Mouse (Mus musculus) heart, postnatal 4 days (tissue): Measurements from ENCODE around the gene Trap1. TPM values are rescaled to one million over a fixed set of nuclear protein-coding genes. Genes with fewer than 3 reads are reported as not detected.
"Not testable (repeated sequence)": the region's sequence is repeated elsewhere in the genome, so short reads cannot be mapped to it uniquely, and the experiment has no call there.

Experiments
- DNase-seq: peaks from one replicate; pipeline ENCODE4 v3.0.0; 2021
- microRNA-seq, 2 experiments: library from miRNA; unstranded; fragments of <30 nt; microRNA quantifications; one replicate each; pipeline ENCODE4 v1.2.0; 2021 to 2022
- total RNA-seq, 2 experiments: library from RNA; stranded (reverse); gene quantifications; 2 replicates each; pipeline ENCODE4 v1.2.3; 2021

Gene Trap1
- total RNA-seq, 2 experiments from 2014 or later = 128 to 151 TPM

DNA sequence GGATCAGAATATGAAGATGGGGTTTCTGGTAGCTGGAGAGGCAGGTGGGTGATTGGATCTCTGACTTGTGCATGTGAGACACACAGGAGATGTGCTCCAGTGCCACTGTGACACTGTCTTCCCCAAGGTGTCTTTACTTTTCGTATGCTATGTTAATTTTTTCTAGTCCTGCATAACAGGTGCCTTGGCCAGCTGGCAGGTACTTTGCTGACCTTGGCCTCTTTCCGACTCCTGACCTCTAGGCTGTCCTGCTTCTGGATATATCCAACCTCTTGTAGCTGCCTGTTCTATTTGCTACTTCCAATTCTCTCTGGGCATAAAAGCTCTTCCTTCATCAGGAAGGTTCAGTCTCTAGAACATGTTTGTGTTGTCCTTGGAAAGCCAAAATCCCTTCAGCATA, 42.1 kb downstream of the Trap1 start:
- no peak for DNase-seq

DNA sequence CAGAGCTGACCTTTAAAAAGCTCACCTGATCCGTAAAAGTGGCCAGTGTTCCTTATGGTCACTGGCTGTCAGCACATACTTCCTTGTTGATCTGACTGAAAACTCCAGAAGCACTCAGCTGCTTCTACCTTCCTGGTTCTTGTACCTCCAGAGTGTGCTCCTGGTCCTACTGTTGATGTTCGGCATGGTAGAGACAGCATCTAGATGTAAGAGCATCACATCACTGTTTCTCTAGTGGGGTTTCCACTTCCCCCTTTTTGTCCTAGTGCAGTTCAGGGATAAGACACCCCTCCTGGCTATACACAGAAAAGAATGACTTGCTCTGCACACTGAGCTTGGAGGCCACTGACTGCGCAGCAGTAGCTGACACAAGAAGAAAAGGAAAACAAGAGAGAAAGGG, 43.2 kb downstream of the Trap1 start:
- DNase-seq = no peak

DNA sequence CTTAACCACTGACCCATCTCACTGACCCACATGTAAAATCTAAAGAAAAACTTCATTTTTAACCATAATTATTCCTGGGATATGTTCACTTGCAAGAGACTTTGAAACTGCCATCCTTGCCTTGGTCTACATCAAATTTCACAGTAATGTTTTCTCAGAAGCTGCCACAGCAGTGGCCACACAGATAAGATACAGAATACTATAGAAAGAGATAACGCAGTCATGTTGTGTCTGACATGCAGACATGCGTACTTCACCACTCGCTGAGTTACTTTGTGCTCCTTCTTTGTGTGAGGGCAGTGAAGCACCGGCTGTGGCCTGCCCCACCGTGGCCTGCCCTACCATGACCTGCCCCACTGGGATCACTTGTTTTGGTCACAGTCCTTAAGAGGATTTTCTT, 43.7 kb downstream of the Trap1 start:
- DNase-seq = no peak

DNA sequence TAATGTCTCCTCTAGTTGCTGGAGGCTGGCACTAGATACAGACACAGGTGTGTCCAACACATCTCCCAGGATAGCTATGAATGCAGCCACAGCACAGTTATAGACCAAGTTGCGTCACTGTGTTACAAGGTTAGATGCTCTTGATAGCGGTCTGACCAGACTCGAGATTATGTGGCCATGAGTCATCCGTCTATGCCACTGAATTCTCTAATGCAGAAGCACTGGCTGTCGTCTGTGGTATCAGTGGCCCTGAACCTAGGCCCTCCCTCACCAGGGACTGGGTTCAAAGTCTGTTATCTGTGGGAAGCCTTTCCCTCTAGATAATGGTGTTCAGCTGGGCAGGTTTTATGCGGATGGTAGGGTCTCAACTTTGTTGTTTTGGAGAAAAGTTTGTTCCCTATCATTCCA, 45.3 kb downstream of the Trap1 start:
- DNase-seq = no peak

DNA sequence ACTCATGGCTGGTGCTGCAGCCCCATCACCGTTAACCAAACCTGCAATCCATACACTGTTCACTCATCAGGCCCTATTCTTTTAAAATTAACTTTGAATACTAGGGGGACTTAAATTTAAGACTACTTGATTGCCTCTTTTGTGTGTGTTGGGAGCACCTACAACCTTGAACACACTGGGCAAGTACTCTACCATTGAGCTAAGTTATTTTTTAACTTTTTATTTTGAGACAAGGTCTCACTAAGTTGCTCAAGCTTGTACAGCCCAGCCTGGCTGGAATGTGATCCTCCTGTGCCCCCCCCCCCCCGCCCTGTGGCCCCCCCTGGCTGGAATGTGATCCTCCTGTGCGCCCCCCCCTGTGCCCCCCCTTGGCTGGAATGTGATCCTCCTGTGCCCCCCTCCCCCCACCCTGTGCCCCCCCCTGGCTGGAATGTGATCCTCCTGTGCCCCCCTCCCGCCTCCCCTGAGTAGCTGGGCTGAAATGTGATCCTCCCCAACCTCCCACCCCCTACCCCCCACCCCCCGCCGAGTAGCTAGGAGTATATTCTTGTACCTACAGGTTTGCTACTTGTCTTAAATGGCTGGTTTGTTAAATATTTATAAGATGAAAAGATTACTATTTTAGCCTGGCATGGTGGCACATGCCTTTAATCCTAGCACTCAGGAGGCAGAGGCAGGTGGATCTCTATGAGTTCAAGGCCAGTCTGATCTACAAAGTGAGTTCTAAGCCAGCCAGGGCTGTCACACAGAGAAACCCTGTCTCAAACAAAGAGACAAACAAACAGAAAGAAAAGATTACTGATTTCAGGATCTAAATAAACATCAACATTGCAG, 46.0 kb downstream of the Trap1 start:
- no peak for DNase-seq

DNA sequence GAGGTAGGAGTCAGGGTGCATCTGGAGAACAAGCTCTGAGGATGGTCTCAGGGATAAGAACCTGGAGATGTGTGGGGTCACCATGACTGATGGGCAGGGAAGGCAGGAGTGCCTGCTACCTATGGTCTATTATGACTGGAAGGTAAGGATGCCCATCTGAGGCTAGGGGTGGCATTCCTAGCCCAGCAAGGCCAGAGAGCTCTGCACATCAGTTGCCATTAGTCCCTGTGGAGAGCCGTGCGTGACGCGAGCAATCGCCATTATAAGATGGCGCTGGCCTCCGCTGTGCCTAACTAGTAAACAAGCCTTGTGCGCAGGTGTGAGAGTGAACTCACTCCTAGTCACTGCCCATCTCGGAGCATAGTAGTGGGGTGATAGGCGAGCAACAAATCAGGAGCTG, 47.1 kb downstream of the Trap1 start:
- no peak for DNase-seq

DNA sequence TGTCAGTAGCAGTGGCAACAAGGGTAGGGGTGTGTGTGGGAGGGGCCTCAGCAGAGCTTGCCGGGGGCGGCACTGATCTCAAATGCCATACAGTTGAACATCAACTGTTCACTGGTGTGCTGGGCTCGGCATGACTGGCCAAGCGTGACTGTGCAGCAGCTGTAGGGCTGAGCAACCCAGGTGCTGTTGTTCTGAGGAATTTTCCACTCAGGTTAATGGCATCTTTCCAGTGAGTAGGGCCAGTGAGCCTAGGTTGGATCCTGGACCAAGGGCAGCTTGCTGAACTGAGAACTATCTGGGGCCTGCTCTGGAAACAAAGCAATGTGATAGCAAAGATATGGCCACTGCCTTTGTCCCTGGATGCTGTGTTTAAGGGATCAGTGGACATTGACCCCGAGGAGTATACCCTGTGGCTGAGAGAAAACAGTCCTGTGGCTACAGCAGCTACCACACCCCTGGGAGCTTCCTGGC, 48.2 kb downstream of the Trap1 start:
- DNase-seq = no peak

DNA sequence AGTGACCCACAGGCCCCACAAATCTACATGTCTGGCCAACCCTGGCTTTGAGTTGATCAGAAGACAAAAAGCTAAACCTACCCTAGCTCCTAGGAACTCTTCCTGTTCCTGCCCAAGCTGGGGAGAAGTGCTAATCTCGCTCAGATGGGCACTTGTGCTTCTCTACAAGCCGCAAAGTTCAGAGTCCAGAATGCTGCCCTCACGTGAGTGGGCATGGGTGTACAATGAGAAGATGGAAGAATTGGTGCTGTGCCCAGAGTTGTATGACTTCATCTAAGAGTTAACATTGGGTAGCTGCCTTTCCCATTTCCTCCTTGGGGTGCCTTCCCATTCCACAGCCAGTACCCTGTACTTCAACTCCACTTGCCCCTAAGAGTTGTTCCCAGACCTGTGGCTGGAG, 50.4 kb downstream of the Trap1 start:
- DNase-seq = no peak

DNA sequence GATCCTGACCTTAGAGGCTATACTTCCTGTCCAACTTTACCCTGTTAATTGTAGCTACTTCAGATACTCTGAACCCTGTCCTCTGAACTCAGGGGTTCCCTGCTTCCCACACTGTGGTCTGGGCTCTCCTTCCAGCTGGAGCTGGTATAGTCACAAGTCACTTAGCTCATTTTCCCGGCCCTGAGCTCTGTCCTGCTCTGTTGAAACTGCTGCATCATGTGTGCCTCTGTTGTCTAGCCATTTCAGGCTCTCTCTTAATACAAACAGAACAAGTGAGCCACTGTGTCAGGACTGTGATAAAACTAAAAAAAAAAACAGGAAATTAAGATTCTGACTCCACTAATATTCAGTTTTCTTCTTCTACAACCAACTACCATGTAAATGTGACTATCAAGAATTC, 51.0 kb downstream of the Trap1 start:
- DNase-seq = no peak

DNA sequence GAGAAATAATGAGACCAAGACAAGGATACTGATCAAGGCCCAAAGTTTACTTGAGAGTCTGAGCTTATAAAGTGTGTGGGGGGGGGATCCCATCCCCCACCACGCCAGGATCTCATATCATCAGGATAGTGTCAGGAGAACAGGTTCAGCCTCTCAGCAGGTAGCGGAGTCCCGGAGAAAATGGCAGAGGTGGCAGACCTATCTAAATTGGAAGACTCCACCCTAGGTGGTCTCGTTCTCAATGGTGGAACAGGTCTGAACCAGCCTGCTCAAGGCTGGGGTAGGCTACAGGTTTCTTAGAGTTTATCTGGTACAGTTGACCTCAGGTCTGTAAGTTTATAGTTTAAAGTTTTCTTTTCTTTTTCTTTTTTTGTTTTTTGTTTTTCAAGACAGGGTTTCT, 54.9 kb downstream of the Trap1 start:
- DNase-seq = no peak

DNA sequence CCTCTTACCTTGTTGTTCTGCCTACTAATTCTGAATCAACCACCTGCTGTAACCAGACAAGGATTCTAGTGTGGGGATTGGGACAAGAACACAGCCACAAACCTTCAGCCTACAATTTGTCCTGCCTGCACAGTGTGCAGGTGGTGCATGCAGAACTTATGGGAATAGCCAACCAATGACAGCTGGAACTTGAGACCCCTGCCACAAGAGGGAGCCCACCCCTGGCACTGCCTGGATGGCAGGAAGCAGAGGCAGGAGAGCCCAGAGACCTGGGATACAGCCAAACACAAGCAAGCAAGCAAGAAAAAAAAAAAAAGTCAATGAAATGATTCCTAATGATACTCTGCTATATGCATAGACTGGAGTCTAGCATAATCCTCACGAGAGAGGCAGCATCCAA, 56.4 kb downstream of the Trap1 start:
- no peak for DNase-seq

DNA sequence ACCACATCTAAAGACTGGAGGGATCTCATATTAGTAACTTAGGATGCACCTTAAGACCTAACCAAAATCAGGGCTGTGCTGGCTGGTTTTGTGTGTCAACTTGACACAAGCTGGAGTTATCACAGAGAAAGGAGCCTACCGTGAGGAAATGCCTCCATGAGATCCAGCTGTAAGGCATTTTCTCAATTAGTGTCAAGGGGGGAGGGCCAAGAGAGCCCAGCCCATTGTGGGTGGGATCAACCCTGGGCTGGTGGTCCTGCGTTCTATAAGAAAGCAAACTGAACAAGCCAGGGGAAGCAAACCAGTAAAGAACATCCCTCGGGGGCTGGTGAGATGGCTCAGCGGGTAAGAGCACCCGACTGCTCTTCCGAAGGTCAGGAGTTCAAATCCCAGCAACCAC, 60.2 kb downstream of the Trap1 start:
- DNase-seq = not testable (repeated sequence)

DNA sequence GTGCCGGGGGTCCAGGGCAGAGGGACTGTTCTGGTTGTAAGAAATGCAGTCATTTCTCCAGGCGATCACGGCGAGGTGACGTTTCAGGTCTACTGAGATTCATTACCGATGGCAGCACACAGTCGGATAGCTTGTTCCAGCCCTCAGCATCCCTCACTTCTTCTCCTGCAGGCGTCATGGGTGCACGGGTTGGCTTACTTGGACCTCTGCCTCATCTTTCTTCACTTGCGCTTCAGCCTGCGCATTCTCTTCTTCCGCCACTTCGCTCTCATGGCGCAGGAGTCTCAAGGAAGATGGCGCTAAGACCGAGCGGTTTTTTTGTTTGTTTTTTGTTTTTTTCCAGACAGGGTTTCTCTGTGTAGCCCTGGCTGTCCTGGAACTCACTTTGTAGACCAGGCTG, 60.8 kb downstream of the Trap1 start:
- DNase-seq = not testable (repeated sequence)

DNA sequence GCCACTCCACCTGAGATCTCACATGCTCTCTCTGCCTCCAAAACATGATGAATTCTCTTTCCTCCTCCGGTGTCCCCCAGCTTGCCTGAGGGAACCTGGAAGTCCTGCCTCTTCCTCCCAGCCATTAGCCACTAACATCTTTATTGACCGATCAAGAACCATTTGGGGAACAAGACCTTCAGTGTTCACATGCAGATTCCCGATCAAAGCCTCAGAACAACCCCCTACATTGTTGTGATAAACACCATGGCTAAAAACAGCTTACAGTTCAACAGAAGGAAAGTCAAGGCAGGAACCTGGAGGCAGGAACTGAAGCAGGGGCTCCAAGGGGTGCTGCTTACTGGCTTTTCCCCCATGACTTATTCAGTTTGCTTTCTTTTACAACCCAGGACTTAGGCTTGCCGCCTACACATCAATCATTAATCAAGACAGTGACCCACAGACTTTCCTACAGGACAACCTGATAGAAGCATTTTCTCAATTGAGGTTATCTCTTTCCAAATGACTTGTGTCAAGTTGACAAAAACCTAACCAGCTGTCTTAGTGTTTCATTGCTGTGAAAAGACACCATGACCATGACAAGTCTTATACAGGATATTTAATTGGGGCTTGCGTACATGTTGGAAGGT, 63.5 kb downstream of the Trap1 start:
- DNase-seq = no peak

DNA sequence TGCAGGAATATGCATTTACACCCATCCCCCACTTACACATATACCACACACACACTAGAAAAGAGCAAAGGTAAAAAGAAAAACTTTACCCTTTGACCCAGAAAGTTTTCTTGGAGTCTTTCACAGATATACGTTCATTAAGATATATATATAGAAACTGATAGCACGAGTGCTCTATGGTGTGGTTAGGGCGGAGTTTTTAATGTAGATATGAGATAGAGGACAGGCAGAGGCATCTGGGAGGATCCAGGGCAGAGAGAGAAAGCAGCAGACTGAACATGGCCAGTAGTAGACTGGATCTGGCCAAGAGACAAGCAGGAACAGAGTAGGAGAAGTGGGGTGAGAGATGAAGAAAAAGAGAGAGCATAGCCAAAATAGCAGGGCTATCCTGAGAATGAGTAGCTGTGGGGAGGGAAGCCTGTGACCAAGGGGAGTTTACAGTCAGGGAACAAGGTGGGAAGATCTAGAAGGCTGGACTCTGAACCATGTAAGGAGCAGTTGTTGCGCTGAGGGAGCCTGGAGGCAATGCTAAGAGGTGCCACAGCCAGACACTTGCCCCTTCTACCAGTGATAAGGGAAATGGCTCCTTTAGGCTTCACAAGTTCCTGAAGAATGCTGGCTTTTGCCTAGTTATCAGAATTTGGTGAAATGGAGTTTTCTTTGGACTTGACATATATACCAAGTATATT, 64.6 kb downstream of the Trap1 start:
- DNase-seq = no peak

DNA sequence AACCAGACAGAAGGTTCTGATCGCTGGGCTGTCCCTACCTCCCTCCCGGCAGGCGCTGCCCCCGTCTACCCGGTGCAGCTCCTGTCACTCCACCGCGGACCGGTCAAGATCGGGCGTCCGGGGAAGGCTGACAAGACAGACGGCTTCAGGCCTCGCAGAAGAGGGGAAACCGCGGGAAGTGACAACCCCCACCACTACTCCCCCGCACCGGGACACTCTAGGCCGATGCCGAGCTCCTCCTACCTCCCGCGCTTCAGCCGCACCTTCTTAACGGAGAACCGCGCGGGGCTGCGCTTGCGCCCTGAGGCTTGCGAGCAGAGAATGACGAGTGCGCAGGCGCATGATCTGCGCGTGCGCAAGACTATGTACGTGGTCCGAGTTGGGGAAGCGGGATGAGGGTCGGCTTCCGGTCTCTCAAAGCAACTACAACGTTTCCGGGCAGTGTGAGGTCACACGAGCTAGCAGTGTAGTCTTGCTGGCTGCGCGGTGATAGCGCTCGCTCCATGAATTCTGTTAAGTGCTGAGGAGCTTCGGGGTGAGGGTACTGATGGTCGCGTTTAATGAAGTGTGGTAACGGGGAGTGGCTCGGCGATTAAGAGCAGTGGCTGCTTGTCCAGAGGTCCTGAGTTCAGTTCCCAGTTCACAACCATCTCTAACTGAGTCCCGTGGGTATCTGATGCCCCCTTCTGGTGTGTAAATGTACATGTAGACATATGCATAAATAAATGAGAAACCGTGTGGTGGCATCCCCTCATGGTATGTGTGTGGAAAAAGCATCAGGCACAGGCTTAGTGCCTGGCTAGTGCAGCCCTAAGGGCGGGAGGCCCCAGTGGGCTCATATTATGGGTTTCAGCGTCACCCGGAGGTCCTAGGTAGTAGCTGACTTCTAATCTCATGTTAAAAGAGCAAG, 73.9 kb downstream of the Trap1 start, which contains the start of gene Slx4:
TSS of gene Slx4 (minus strand) at position 282 of the 910 bp plus-strand sequence.
- DNase-seq = peak; percentile 95

Small RNAs within 50 kb of the gene (microRNA-seq; reads per million reads assigned to microRNA genes)
- gene Gm23413 = 0 reads per million in 2 experiments

Other genes starting within 250 kb of the Trap1 start
- not detected for gene Olfr15, start 246.9 kb downstream of the Trap1 start, total RNA-seq
- gene Zfp174, start 230.6 kb downstream of the Trap1 start, total RNA-seq = 1 to 10 TPM in 1 of 2 experiments, under 1 TPM in 1; 0.81 to 1.2 TPM
- 10 to 100 TPM; 44.3 to 55.1 TPM for gene Naa60, start 205.5 kb downstream of the Trap1 start, total RNA-seq
- gene Zfp597, start 193.3 kb downstream of the Trap1 start, total RNA-seq = 10 to 100 TPM; 12.4 to 15.5 TPM
- gene Gm20695, start 193.2 kb downstream of the Trap1 start, total RNA-seq = 1 to 10 TPM in 1 of 2 experiments, not detected in 1; 1.4 TPM
- 1 to 10 TPM; 5.8 to 6.9 TPM for gene 1700037C18Rik, start 169.1 kb downstream of the Trap1 start, total RNA-seq
- gene Cluap1, start 169.0 kb downstream of the Trap1 start, total RNA-seq = 10 to 100 TPM; 11.7 to 11.8 TPM
- gene Nlrc3, start 101.2 kb downstream of the Trap1 start, total RNA-seq = 1 to 10 TPM; 2.8 to 3.0 TPM
- 10 to 100 TPM; 15.5 to 15.6 TPM for gene Slx4, start 74.1 kb downstream of the Trap1 start, total RNA-seq
- gene Dnase1, start 40.9 kb downstream of the Trap1 start, total RNA-seq = not detected
- gene Crebbp, start 136.2 kb upstream of the Trap1 start, total RNA-seq = 10 to 100 TPM; 53.4 to 60.5 TPM